Mouse (Mus musculus) gastrocnemius, adult 2 months (tissue): ENCODE data around the gene Mamdc2. TPM values are rescaled to one million over a fixed set of nuclear protein-coding genes. Genes with fewer than 3 reads are reported as not detected.

ENCODE experiments used
- DNase-seq: peaks from one replicate; pipeline ENCODE4 v3.0.0; 2022
- H3K27ac ChIP-seq: fragments of 200-600 bp; 2 replicates; pipeline ENCODE4 v1.8.1; 2022; ENCODE audit warnings: mild to moderate bottlenecking
- H3K4me3 ChIP-seq: fragments of 200-600 bp; 2 replicates; pipeline ENCODE4 v1.8.1; 2022; ENCODE audit warnings: mild to moderate bottlenecking, moderate library complexity
- CTCF ChIP-seq: fragments of 200-600 bp; IDR thresholded peaks from 2 replicates; pipeline ENCODE4 v1.8.1; 2022; ENCODE audit warnings: antibody characterized with exemption, mild to moderate bottlenecking, moderate library complexity
- intact Hi-C: fragments of 180-260 bp; cut with DNase I; formaldehyde crosslinking; loops from one replicate; pipeline ENCODE4 v1.15.1; 2025
- total RNA-seq, 2 experiments: library from RNA; stranded (reverse); gene quantifications; 2 replicates each; pipeline ENCODE4 v1.2.3; 2021

The Mamdc2 gene
- total RNA-seq, 2 experiments from 2014 or later: 1.1 TPM

DNA sequence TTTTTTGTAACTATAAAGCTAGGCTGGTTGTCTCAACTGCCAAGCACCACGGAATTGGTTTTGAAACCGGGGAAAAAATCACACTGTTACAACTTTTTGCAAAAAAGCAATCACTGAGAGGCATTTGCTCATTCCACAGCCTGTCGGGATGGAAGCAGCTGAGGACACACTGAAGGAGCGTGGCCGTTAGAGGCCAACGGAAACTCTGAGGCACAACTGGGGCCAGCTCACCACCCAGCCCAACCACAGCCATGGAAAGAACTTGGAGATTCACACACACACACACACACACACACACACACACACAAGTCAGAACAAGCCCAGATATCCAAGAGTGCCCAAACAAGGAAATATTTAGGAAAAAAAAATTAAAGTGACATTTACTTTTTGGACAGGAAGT lies 29.6 kb upstream of the Mamdc2 start:
- Histone ChIP-seq H3K27ac (no peak overlapping the region), H3K4me3 (no peak overlapping the region)
- peak; percentile 43 for DNase-seq
- no peak for TF ChIP-seq CTCF
- intact Hi-C loops: loop anchor here (5.0 kb wide), 1 partner anchor 44 kb away; no protein-coding TSS in a partner anchor

DNA sequence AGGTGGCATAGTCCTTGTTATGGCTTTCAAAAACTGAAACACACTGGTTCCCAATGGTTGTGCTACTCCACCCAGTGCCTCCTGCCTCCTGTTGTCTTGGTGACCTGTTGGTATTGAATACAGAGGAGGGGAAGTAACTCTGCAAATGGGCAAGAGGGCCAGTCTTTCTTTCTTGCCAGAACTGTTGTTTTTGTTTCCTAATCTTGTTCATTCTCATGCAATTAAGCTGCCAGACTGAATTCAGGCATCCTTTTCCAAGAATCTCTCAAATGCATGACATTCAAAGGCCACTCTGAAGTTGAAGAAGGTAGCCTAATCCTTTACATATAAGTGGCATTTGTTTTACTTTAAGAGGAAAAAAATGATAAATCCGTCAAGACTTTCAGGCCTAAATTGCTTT lies 19.6 kb upstream of the Mamdc2 start:
- H3K27ac ChIP-seq: no peak overlapping the region
- no peak for DNase-seq
- intact Hi-C loops: no loop called here
- H3K4me3 ChIP-seq: no peak overlapping the region
- TF ChIP-seq CTCF: no peak

DNA sequence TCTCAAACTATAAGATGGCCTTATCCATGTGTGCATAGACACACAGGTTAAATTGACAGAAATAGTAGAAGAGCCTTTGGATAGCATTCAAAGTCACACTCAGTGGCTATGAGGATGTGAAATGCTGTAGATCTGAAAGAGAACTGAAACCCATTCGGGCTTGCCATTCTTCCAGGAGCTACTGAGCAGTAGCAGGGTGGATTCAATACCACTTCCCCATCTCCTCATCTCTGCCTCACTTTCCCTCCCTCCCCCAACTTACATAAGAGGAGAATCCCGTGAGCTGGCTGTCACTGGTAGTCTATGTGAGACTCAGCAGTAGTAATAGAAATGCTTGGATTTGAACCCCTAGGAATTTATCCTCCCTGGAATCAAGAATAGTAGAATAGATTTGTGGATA lies 18.8 kb upstream of the Mamdc2 start:
- no peak overlapping the region for H3K27ac ChIP-seq
- DNase-seq: no peak
- no peak overlapping the region for H3K4me3 ChIP-seq
- intact Hi-C loops: no loop called here
- no peak for TF ChIP-seq CTCF

DNA sequence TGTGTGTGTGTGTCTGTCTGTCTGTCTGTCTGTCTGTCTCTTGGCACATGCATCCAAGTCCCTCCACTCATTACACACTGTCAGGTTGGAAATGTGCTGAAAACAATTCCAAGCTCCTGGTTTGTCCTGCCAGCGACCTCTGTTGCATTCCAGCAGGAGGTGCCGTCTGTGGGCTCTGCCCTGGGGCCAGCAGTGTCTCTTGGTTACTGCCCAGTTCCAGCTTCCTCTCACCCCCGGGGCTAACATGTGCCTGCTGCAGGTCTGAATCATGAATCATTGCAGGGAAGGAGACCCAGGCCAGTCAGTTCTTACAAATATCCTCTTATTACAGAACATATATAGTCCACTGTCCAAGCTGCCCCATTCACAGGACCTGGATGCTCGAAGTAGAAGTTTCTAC lies 9.2 kb upstream of the Mamdc2 start:
- H3K4me3 ChIP-seq: no peak overlapping the region
- intact Hi-C loops: no loop called here
- peak; percentile 19 for DNase-seq
- no peak for TF ChIP-seq CTCF
- no peak overlapping the region for H3K27ac ChIP-seq

DNA sequence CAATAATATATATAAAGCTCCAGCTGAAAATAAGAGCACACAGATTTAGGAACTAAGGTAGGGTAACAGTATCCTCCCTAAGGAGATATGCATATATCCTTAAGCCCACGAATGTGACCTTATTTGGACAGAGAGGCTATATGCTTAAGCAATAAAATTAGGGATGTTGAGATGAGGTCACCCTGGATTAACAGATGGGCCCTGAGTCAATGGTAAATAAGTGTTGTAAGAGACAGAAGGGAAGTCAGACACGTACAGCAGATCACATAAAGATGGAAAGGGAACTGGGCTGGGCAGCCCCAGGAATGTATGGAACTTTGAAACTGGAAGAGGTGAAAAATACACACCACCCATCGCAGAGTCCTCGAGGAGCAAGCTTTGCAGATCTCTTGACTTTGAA lies 3.1 kb upstream of the Mamdc2 start:
- Histone ChIP-seq H3K4me3 (no peak overlapping the region), H3K27ac (no peak overlapping the region)
- intact Hi-C loops: no loop called here
- no peak for DNase-seq
- TF ChIP-seq CTCF: no peak

DNA sequence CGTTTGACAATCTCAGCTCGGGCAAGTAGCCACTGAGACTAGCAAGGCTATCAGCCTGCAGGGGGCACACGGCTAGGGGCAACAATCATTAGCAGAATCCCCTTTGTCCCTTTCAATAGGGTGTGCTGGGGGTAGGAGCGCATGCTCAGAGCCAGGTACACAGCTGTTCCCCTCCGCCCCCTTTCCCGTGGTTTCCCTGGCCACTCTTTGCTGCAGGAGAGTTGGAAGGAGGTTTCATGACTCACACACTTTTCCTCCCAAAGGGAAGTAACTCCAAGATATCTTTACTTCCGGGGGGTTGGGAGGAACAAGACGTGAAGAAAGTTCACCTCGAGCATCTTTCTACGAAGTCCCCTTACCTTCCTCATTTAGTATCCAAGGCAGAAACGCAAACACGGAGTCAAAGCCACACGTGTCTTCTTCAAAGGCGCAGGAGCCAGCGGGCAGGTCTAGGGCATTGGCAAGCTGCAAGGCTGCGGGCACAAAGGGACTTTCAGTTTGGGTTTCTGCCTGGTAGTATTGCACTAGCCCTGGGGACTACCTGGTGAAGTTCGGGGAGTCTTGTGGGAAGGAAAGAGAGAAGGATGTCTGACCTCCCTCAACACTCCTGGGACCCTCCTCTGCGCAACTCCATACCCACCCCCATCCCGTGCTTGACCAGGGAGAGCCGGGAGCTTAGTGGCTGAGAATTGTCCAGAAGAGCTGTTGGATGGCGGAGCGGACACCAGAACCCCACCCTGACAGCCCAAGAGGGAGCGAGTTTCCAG lies 838 bp downstream of the Mamdc2 start:
- peak; percentile 28 for TF ChIP-seq CTCF
- peak overlapping the region; percentile 76 for H3K4me3 ChIP-seq
- peak; percentile 38 for DNase-seq
- H3K27ac ChIP-seq: peak overlapping the region; percentile 69
- intact Hi-C loops: no loop called here

DNA sequence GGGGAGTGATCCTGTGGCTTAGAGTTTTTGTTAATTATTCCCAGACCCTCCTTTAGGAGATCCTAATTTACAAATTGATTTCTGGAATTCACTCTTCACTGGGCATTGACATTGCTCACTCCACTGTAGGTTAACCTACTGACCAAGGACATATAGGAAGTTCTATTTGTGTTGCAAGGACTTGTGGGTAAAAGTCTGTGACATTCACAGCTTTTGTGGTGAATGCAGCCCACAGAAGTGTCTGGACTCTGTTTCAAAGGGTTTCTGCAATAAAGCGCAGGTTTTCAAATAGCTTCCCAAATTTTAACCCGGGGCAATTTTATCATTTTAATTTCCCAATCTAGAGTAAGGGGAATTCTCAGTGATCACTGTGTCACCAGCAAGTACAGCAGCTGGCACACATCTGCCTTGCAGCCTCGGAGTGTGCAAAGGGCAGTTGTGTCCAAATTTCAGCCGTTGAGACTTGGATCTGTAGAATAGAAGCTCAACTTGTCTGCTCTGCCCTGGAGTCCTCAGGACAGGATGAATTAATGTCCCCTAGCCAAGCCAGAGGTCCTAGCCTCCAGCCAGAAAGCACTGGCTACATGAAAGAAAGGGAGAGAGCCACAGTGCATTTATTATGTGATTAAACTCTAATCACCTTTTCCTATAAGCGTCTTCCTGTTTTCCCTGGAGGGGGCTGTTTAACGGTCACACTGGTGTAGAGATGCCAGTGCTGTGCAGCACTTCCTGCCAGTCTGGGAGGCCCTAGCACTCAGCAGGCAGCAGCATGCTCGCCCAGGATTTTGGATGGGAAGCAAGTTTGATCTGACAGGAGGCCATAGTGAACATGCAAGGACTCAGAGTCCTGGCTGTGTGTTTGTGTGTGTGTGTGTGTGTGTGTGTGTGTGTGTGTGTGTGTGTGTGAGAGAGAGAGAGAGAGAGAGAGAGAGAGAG lies 3.1 kb downstream of the Mamdc2 start:
- Histone ChIP-seq H3K27ac (no peak overlapping the region), H3K4me3 (no peak overlapping the region)
- intact Hi-C loops: no loop called here
- DNase-seq: no peak
- no peak for TF ChIP-seq CTCF

DNA sequence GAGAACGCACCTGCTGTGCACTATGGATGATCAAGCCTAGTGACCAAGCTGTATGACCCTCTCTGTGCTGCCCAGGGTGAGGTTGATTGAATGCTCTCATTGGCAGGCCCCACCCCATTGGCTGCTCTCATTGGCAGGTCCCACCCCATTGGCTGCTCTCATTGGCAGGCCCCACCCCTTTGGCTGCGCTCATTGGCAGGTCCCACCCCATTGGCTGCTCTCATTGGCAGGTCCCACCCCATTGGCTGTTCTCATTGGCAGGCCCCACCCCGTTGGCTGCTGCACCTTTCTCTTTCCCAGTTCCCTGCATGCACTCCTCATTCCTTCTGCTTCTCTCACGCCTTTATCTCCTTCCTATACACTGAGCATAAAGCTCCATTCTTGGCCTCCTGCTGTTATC lies 12.5 kb downstream of the Mamdc2 start:
- no peak overlapping the region for H3K27ac ChIP-seq
- DNase-seq: no peak
- TF ChIP-seq CTCF: no peak
- no peak overlapping the region for H3K4me3 ChIP-seq
- intact Hi-C loops: no loop called here

DNA sequence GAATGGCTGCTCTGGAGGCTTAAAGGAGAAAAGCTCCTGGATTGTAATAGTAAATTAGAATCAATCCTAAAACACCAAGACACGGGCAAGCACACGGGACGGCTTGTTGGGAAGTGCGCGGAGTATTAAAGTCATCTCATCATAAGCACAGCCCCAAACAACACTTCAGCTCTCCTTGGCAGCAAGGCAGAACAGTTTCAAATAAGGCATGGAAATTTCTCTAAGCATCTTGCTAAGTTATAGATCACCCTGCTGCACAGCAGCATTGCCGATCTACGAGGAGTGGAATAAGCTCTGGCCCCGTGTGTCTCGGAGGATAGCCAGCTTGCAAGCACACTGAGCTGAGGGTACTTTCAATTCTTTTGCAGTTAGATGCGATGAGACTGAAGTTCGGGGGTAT lies 13.8 kb downstream of the Mamdc2 start:
- no peak for DNase-seq
- no peak overlapping the region for H3K27ac ChIP-seq
- H3K4me3 ChIP-seq: no peak overlapping the region
- no peak for TF ChIP-seq CTCF
- intact Hi-C loops: no loop called here

DNA sequence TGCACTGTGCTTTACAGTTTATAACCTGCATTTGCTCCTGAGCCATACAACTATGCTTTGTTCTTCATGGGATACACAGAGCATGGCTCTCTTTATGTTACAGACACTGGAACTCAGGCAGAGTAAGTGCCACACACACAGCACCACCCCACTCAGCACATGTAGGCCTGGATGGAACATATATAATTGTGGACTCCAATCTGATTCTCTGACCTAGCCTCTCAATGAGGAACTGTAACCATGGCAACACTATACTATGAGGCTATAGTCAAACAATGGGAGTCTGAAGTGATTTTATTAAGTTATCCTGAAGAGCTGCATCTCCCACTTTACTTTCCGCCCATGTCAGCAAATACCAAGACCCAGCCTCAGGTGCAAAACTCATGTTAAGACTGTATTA lies 30.6 kb downstream of the Mamdc2 start:
- intact Hi-C loops: no loop called here
- DNase-seq: no peak
- Histone ChIP-seq H3K4me3 (no peak overlapping the region), H3K27ac (no peak overlapping the region)
- TF ChIP-seq CTCF: no peak

DNA sequence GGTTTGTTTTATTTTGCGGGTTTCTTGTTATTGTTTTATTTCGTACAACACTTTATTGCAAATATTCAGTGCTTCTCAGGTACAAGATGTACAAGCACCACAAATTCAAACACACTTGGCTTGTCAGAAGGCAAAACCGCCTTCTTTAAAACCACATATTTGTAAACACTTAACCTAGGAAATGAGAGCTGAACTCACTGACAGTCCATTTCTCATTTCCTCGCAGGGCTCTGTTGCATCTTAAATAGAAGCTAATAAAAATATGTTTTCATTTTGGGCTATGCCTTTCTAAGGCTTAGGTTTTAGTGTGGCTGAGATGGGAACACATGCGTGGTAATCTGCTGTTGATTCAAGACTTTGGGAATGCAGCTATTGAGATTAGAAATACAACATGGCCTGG lies 37.4 kb downstream of the Mamdc2 start:
- Histone ChIP-seq H3K27ac (no peak overlapping the region), H3K4me3 (no peak overlapping the region)
- DNase-seq: no peak
- intact Hi-C loops: no loop called here
- no peak for TF ChIP-seq CTCF

DNA sequence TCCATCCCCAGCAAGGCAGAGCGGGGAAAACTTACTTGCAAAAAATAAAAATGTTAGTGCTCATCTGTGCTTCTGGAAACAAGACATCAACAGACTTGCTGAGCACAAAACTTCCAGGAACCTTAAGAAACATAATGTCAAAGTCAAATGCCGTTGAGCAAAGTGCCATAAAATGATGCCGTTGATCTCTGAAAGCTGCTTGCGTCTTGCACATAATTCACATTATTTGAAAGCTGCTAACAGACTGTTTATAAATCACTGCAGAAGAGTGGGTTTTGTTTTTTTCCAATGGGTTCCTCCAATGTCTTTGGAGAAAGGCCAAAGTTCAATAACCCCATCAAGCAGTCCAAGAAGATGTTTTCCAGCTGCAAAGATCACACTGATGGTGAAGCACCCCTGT lies 37.9 kb downstream of the Mamdc2 start:
- intact Hi-C loops: no loop called here
- no peak for TF ChIP-seq CTCF
- no peak overlapping the region for H3K4me3 ChIP-seq

DNA sequence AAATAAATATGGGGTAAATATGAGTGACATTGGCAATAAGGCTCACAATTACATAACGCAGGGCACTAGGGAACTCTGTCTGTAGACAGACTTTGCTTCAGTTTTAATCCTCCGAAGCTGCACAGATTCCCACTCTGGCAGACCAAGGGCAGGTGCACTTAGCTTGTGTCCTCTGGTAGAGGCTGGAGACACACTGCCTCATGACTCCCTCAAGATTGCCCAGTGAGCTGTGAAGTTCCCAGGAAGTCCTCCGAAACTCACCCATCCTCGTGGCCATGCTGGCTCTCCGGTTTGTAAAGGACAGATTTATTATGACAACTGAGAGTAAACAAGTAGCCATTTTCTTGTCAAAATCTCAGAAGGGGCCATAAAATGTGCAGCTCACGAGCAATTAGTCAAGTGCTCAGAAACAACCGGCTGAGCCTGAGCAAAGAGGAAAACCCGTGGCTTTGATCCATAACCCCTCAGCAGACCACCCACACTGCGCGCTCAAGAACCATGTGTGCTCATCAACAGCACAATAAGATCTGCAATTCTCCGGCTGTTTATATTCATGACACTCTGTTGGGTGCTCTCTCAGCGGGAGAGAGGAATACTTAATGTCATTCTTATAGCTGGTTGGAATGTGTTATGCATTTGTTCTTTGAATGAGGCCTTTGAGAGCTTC lies 46.6 kb downstream of the Mamdc2 start:
- H3K4me3 ChIP-seq: no peak overlapping the region
- H3K27ac ChIP-seq: 0 out of 2 replicates have a peak overlapping the region, but pooled peaks have one; percentile 46
- no peak for TF ChIP-seq CTCF
- no peak for DNase-seq
- intact Hi-C loops: no loop called here

More for the DNA sequence above, 37.9 kb downstream of the Mamdc2 start:
- no peak for DNase-seq
- no peak overlapping the region for H3K27ac ChIP-seq
